Mouse (Mus musculus) ES-Bruce4 (cell line): Measurements from ENCODE around the gene Plac1.

Source experiments
- EP300 ChIP-seq: IDR thresholded peaks from 2 replicates; pipeline ENCODE4 v1.6.1; 2011; ENCODE audit warnings: low read depth, low read length; ENCODE audit not compliant: insufficient read depth
- POLR2A ChIP-seq: IDR thresholded peaks from one replicate; pipeline ENCODE4 v1.8.1; 2011; ENCODE audit warnings: low read length; ENCODE audit not compliant: insufficient read depth

DNA sequence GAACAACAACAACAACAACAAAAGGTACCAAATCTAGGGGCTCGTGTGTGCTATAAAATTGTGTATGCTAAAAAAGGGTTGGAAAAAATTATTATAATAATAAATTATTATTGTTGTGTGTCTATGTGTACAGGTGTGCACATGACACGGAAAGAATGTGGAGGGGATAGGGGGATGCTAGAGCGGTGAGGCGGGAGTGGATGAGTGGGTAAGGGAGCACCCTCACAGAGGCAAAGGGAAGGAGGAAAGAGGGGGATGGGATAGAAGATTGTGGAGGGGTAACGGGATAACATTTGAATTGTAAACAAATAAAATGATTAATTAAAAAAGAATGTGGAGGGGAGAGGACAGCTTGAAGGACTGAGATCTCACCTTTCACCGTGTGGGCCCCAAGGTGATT, 199.8 kb downstream of the Plac1 start:
- TF ChIP-seq EP300: no peak
- TF ChIP-seq POLR2A: no peak
